Comparison of ENCODE assay signal across 7 mouse cellular contexts in genomic region chr11:115536038-115536681, GRCm38 (mm10). TPM values are rescaled to one million over a fixed set of nuclear protein-coding genes. Genes with fewer than 3 reads are reported as not detected.
DNase-seq lines count a peak whose midpoint lies in the region; ATAC-seq lines count a peak whose summit lies in the region.

TSS of gene Sumo2 (minus strand) at chr11:115536276.

- WGBS in intestine, embryonic 16.5 days, result under 1% methylated on average over 48 of the region's 70 CpGs
- 2% methylated on average over 47 of the region's 70 CpGs for WGBS in midbrain, embryonic 11.5 days

- H3K4me3 ChIP-seq in intestine, embryonic 16.5 days (ENCODE audit: low read length), result peak within 1 kb of the TSS; percentile 97
- peak within 1 kb of the TSS; percentile 98 for H3K4me3 ChIP-seq in midbrain, embryonic 11.5 days (ENCODE audit: low read depth, low read length)

- DNase-seq in adrenal gland, adult 8-10 months, result peak; percentile 97
- DNase-seq in embryo, embryonic 9.5 days (ENCODE audit: extremely low spot score), result peak; percentile 99
- peak; percentile 99 to 100 for DNase-seq in gastrocnemius, postnatal 4 days (ENCODE audit: low spot score in 2 of 2)
- DNase-seq in left cerebral cortex, postnatal 36 days (ENCODE audit: low spot score in 2 of 2), result peak; percentile 97
- DNase-seq in midbrain, embryonic 11.5 days (ENCODE audit: low spot score, missing footprints), result peak; percentile 100
- DNase-seq in skeletal muscle tissue, adult 2 months (ENCODE audit: low read depth, low spot score), result peak; percentile 98

- H3K9me3 ChIP-seq in intestine, embryonic 16.5 days (ENCODE audit: control insufficient read depth, low read length), result no peaks in the 10 kb centered on the region
- H3K9me3 ChIP-seq in midbrain, embryonic 11.5 days (ENCODE audit: control insufficient read depth, low read length), result no peaks in the 10 kb centered on the region

- peak within 1 kb of the TSS; percentile 95 for H3K9ac ChIP-seq in intestine, embryonic 16.5 days (ENCODE audit: low read depth, low read length)
- peak within 1 kb of the TSS; percentile 99 for H3K9ac ChIP-seq in midbrain, embryonic 11.5 days (ENCODE audit: low read length)

- H3K4me2 ChIP-seq in intestine, embryonic 16.5 days (ENCODE audit: low read depth, low read length), result peak within 1 kb of the TSS; percentile 64
- H3K4me2 ChIP-seq in midbrain, embryonic 11.5 days, result peak within 1 kb of the TSS; percentile 66

- peak within 1 kb of the TSS; percentile 100 for H3K27ac ChIP-seq in intestine, embryonic 16.5 days (ENCODE audit: low read length)
- H3K27ac ChIP-seq in midbrain, embryonic 11.5 days (ENCODE audit: low read depth, low read length), result peak within 1 kb of the TSS; percentile 98

- H3K36me3 ChIP-seq in intestine, embryonic 16.5 days (ENCODE audit: control insufficient read depth, insufficient read depth, low read length), result no peaks in the 10 kb centered on the region
- peaks cover 16% of the 10 kb centered on the region for H3K36me3 ChIP-seq in midbrain, embryonic 11.5 days (ENCODE audit: control insufficient read depth, insufficient read depth, low read length)

- H3K27me3 ChIP-seq in intestine, embryonic 16.5 days (replicated peaks; ENCODE audit: control insufficient read depth, insufficient read depth, low read length), result no peaks in the 10 kb centered on the region
- H3K27me3 ChIP-seq in midbrain, embryonic 11.5 days (ENCODE audit: control insufficient read depth, insufficient read depth, low read length), result no peaks in the 10 kb centered on the region

- no peaks in the 10 kb centered on the region for H3K4me1 ChIP-seq in intestine, embryonic 16.5 days (ENCODE audit: control insufficient read depth, insufficient read depth, low read length)
- H3K4me1 ChIP-seq in midbrain, embryonic 11.5 days (ENCODE audit: control insufficient read depth, insufficient read depth, low read length), result peaks cover 11% of the 10 kb centered on the region

- intact Hi-C loops in left cerebral cortex, postnatal 36 days (cut with DNase I), result loop anchor here (2.0 to 5.0 kb wide), 2 partner anchors 47 to 66 kb away; partner anchors contain the start of genes Gga3 and Mrps7

- ATAC-seq in intestine, embryonic 16.5 days, result peak; percentile 93
- peak; percentile 91 for ATAC-seq in midbrain, embryonic 11.5 days (ENCODE audit: low FRiP score)

RNA-seq across cellular contexts. Expression of gene Sumo2, which starts in this region (rescaled TPM):
- total RNA-seq in adrenal gland, adult 8-10 months (2022), result 100 to 1,000 TPM; 220 to 285 (median 257) TPM
- total RNA-seq in gastrocnemius, postnatal 4 days (2021), result 100 to 1,000 TPM; 230 to 244 TPM
- 581 and 669 TPM in 2 replicates for polyA plus RNA-seq in intestine, embryonic 16.5 days (2015; fragmentation: Nextera tagmentation; extraction: Ambion mirVana)
- 100 to 1,000 TPM; 291 to 294 TPM for total RNA-seq in left cerebral cortex, postnatal 36 days (2021)
- 1,615 and 1,739 TPM in 2 replicates for polyA plus RNA-seq in midbrain, embryonic 11.5 days (2014; fragmentation: Nextera tagmentation; extraction: Ambion mirVana)

Comparison
In these comparisons a context has a peak if more than half of its experiments do, and no peak if none do; other contexts are left out.
1. Peak in every context shown above with its lines: DNase-seq, ATAC-seq, H3K4me3 ChIP-seq and H3K27ac ChIP-seq.